Mouse (Mus musculus): Measurements from ENCODE around the gene Tmod2. TPM values are rescaled to one million over a fixed set of nuclear protein-coding genes. Genes with fewer than 3 reads are reported as not detected.

The Tmod2 gene
- polyA plus RNA-seq, 1 experiment: 0.27 TPM

DNA sequence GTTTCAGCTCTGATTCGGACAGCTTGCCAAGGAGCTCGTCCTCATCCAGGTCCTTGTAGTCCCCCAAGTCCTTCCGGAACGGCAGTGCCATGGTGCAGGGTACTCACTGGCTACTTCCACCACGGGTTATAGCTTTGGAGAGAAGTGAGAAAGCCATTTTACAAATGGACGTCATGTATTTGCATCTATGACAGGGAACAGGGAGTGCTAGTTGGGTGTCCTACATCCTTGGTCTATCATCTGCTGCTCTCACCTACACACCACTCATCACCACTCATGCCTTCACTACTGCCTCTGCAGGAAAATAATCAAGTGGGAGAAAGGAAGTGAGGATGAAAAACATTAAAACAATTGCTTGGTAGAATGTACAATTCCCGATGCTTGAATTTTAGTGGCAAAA, 78.7 kb downstream of the Tmod2 start:
- Histone ChIP-seq H3K79me3 (ENCODE audit: low read depth) (no peaks in the 10 kb centered on the region), H3K79me2 (ENCODE audit: control insufficient read depth, insufficient read depth) (peaks cover 17% of the 10 kb centered on the region), H3ac (ENCODE audit: control insufficient read depth, insufficient read length, low read depth) (no peak overlapping the region), H3K36me3 (ENCODE audit: control insufficient read depth, insufficient read depth) (peaks cover 13% of the 10 kb centered on the region), H3K4me3 (ENCODE audit: insufficient read depth, poor library complexity, severe bottlenecking) (no peak overlapping the region), H3K27me3 (ENCODE audit: control insufficient read depth, insufficient read depth, insufficient read length) (no peaks in the 10 kb centered on the region)
- no peak for TF ChIP-seq MYOG (IDR thresholded peaks at IDR 0.05; ENCODE audit: control insufficient read depth, extremely low read depth, insufficient read length)
- no peak for TF ChIP-seq MAX (IDR thresholded peaks at IDR 0.05)
- TF ChIP-seq USF1 (IDR thresholded peaks at IDR 0.05; ENCODE audit: low read depth): no peak
- TF ChIP-seq MYOD1 (IDR thresholded peaks at IDR 0.05; ENCODE audit: control insufficient read depth, insufficient read length, low read depth): no peak
- no peak for TF ChIP-seq CTCF (IDR thresholded peaks at IDR 0.05; ENCODE audit: control insufficient read depth, insufficient read depth, insufficient read length)
- TF ChIP-seq FOSL1 (IDR thresholded peaks at IDR 0.05; ENCODE audit: insufficient read depth, low read length, poor library complexity, severe bottlenecking): no peak
- no peak for TF ChIP-seq CEBPB (IDR thresholded peaks at IDR 0.05; ENCODE audit: low read depth)

GRCm38 (mm10) chr9:75529358-75529757, 81.8 kb downstream of the Tmod2 start:
- Histone ChIP-seq H3K79me3 (ENCODE audit: low read depth) (no peaks in the 10 kb centered on the region), H3K27me3 (ENCODE audit: control insufficient read depth, insufficient read depth, insufficient read length) (no peaks in the 10 kb centered on the region)

DNA sequence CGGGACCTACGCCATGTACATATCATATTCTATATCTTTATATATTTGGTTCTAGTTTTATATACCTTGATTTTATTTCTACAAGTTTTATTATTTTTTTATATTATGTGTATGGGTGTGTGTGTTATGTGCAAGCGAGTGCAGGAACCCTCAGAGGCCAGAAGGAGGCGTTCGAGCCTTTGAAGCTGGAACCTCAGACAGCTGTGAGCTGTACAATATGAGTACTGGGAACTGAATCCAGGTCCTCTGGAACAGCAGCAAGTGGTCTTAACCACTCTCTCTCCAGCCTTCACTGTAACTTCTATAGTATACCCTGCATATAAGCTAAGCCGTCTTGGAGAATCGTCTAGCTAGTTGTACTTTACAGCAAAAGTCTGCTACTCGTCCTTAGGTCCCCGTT, 83.0 kb downstream of the Tmod2 start:
- no peak overlapping the region for H3ac ChIP-seq (ENCODE audit: control insufficient read depth, insufficient read length, low read depth)
- H3K79me3 ChIP-seq (ENCODE audit: low read depth): no peaks in the 10 kb centered on the region
- no peaks in the 10 kb centered on the region for H3K79me2 ChIP-seq (ENCODE audit: control insufficient read depth, insufficient read depth)
- H3K27me3 ChIP-seq (ENCODE audit: control insufficient read depth, insufficient read depth, insufficient read length): no peaks in the 10 kb centered on the region
- TF ChIP-seq MYOD1 (IDR thresholded peaks at IDR 0.05; ENCODE audit: control insufficient read depth, insufficient read length, low read depth) (no peak), MYOG (IDR thresholded peaks at IDR 0.05; ENCODE audit: control insufficient read depth, extremely low read depth, insufficient read length) (no peak), CTCF (IDR thresholded peaks at IDR 0.05; ENCODE audit: control insufficient read depth, insufficient read depth, insufficient read length) (no peak), FOSL1 (IDR thresholded peaks at IDR 0.05; ENCODE audit: insufficient read depth, low read length, poor library complexity, severe bottlenecking) (no peak), MAX (IDR thresholded peaks at IDR 0.05) (no peak), CEBPB (IDR thresholded peaks at IDR 0.05; ENCODE audit: low read depth) (no peak)
- H3K4me3 ChIP-seq (ENCODE audit: insufficient read depth, poor library complexity, severe bottlenecking): no peak overlapping the region
- peaks cover 19% of the 10 kb centered on the region for H3K36me3 ChIP-seq (ENCODE audit: control insufficient read depth, insufficient read depth)

More at GRCm38 (mm10) chr9:75529358-75529757, 81.8 kb downstream of the Tmod2 start:
- H3K36me3 ChIP-seq (ENCODE audit: control insufficient read depth, insufficient read depth): peaks cover 19% of the 10 kb centered on the region
- no peak overlapping the region for H3K4me3 ChIP-seq (ENCODE audit: insufficient read depth, poor library complexity, severe bottlenecking)
- TF ChIP-seq MAX (IDR thresholded peaks at IDR 0.05): no peak
- TF ChIP-seq USF1 (IDR thresholded peaks at IDR 0.05; ENCODE audit: low read depth): no peak
- no peak for TF ChIP-seq MYOD1 (IDR thresholded peaks at IDR 0.05; ENCODE audit: control insufficient read depth, insufficient read length, low read depth)
- TF ChIP-seq CTCF (IDR thresholded peaks at IDR 0.05; ENCODE audit: control insufficient read depth, insufficient read depth, insufficient read length): no peak
- TF ChIP-seq CEBPB (IDR thresholded peaks at IDR 0.05; ENCODE audit: low read depth): no peak
- TF ChIP-seq FOSL1 (IDR thresholded peaks at IDR 0.05; ENCODE audit: insufficient read depth, low read length, poor library complexity, severe bottlenecking): no peak
- TF ChIP-seq MYOG (IDR thresholded peaks at IDR 0.05; ENCODE audit: control insufficient read depth, extremely low read depth, insufficient read length): no peak
- H3K79me2 ChIP-seq (ENCODE audit: control insufficient read depth, insufficient read depth): no peaks in the 10 kb centered on the region
- no peak overlapping the region for H3ac ChIP-seq (ENCODE audit: control insufficient read depth, insufficient read length, low read depth)

DNA sequence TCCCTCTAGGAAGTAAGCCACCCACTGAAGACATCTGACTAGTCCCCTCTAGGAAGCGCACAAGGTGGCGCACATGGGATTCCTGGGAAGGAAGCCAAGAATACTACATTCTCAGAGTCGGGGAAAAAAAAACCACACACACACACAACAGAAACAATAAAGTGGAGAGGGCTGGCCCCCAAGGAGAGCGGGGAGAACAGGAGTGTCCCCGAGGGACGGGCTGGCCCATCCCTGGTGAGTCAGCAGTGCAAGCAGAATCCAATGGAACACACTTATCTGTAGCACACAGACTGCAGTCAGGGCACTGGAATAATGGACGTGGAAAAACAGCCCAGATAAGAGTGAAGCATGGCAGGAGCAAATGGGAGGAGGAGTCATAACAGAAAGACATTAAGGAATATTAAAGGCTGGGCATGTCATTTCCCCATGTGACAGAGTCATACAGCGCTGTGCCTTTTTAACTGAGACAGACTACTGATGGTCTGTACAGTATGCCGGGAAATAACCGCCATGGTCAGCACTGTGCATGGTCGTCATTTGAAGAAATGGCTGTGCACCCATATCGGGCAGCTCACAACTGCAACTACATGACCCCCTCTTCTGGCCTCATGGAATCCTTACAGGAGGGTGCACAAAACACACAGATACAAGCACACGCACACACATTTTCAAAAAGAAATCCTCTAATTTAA, 83.6 kb downstream of the Tmod2 start:
- Histone ChIP-seq H3ac (ENCODE audit: control insufficient read depth, insufficient read length, low read depth) (no peak overlapping the region), H3K36me3 (ENCODE audit: control insufficient read depth, insufficient read depth) (peaks cover 19% of the 10 kb centered on the region), H3K79me3 (ENCODE audit: low read depth) (no peaks in the 10 kb centered on the region), H3K79me2 (ENCODE audit: control insufficient read depth, insufficient read depth) (no peaks in the 10 kb centered on the region), H3K27me3 (ENCODE audit: control insufficient read depth, insufficient read depth, insufficient read length) (no peaks in the 10 kb centered on the region), H3K4me3 (ENCODE audit: insufficient read depth, poor library complexity, severe bottlenecking) (no peak overlapping the region)
- TF ChIP-seq FOSL1 (IDR thresholded peaks at IDR 0.05; ENCODE audit: insufficient read depth, low read length, poor library complexity, severe bottlenecking): peak; percentile 75
- peak; percentile 19 for TF ChIP-seq USF1 (IDR thresholded peaks at IDR 0.05; ENCODE audit: low read depth)
- no peak for TF ChIP-seq MYOG (IDR thresholded peaks at IDR 0.05; ENCODE audit: control insufficient read depth, extremely low read depth, insufficient read length)
- peak; percentile 29 for TF ChIP-seq MAX (IDR thresholded peaks at IDR 0.05)

DNA sequence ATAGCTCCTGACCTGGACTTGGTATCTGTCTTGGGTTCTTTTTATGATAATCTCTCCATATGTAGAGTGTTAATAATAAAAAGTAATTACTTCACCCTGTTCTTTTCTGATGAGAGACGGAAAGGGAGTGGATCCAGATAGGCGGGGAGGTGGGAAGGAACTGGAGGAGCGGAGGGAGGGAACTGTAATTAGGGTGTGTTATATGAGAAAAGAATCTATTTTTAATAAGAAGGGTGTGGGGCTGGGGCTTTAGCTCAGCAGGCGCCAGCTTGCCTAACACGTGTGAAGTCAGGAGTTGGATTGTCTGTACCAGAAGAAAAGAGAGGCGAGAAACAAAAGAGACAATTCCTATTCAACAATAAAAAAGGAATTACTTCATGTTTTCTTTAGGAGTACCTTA, 87.5 kb downstream of the Tmod2 start:
- TF ChIP-seq MYOD1 (IDR thresholded peaks at IDR 0.05; ENCODE audit: control insufficient read depth, insufficient read length, low read depth) (no peak), USF1 (IDR thresholded peaks at IDR 0.05; ENCODE audit: low read depth) (no peak), MYOG (IDR thresholded peaks at IDR 0.05; ENCODE audit: control insufficient read depth, extremely low read depth, insufficient read length) (no peak), MAX (IDR thresholded peaks at IDR 0.05) (no peak), CTCF (IDR thresholded peaks at IDR 0.05; ENCODE audit: control insufficient read depth, insufficient read depth, insufficient read length) (no peak)
- H3K4me3 ChIP-seq (ENCODE audit: insufficient read depth, poor library complexity, severe bottlenecking): no peak overlapping the region
- no peaks in the 10 kb centered on the region for H3K79me2 ChIP-seq (ENCODE audit: control insufficient read depth, insufficient read depth)
- peaks cover 10% of the 10 kb centered on the region for H3K36me3 ChIP-seq (ENCODE audit: control insufficient read depth, insufficient read depth)
- H3ac ChIP-seq (ENCODE audit: control insufficient read depth, insufficient read length, low read depth): no peak overlapping the region
- no peaks in the 10 kb centered on the region for H3K27me3 ChIP-seq (ENCODE audit: control insufficient read depth, insufficient read depth, insufficient read length)
- no peaks in the 10 kb centered on the region for H3K79me3 ChIP-seq (ENCODE audit: low read depth)

GRCm38 (mm10) chr9:75522217-75522616, 88.9 kb downstream of the Tmod2 start:
- Histone ChIP-seq H3K4me3 (ENCODE audit: insufficient read depth, poor library complexity, severe bottlenecking) (no peak overlapping the region), H3K27me3 (ENCODE audit: control insufficient read depth, insufficient read depth, insufficient read length) (no peaks in the 10 kb centered on the region), H3K79me3 (ENCODE audit: low read depth) (no peaks in the 10 kb centered on the region), H3K79me2 (ENCODE audit: control insufficient read depth, insufficient read depth) (no peaks in the 10 kb centered on the region), H3ac (ENCODE audit: control insufficient read depth, insufficient read length, low read depth) (no peak overlapping the region), H3K36me3 (ENCODE audit: control insufficient read depth, insufficient read depth) (peaks cover 6% of the 10 kb centered on the region)
- TF ChIP-seq CTCF (IDR thresholded peaks at IDR 0.05; ENCODE audit: control insufficient read depth, insufficient read depth, insufficient read length) (no peak), CEBPB (IDR thresholded peaks at IDR 0.05; ENCODE audit: low read depth) (no peak)

Data from C2C12 (cell line).